Mouse (Mus musculus) urinary bladder, adult 18-20 months (tissue): ENCODE results near the gene Elmo1.
A peak's percentile ranks its signal among the peaks of the same experiment; 100 is the strongest.

Experiments used
- DNase-seq, 2 experiments: peaks; one replicate each; pipeline ENCODE4 v3.0.0; 2022; ENCODE audit warnings: low spot score in 2 of 2, mixed read lengths in 2 of 2

Elmo1 gene

GRCm38 (mm10) chr13:20090133-20090710 is at the start of gene Elmo1:
Gene Elmo1, plus strand, starts transcription at chr13:20090596.
- peak in 1 of 2 experiments; percentile 62 for DNase-seq

GRCm38 (mm10) chr13:20041169-20041830 is 49.1 kb upstream of the Elmo1 start:
- no peak for DNase-seq

- DNase-seq = no peak
Measured at GRCm38 (mm10) chr13:20042856-20043255, 47.5 kb upstream of the Elmo1 start.

- no peak for DNase-seq
Measured at GRCm38 (mm10) chr13:20045350-20045749, 45.0 kb upstream of the Elmo1 start.

- DNase-seq = no peak
Measured at GRCm38 (mm10) chr13:20045836-20046235, 44.6 kb upstream of the Elmo1 start.

- no peak for DNase-seq
Measured at GRCm38 (mm10) chr13:20046406-20046805, 44.0 kb upstream of the Elmo1 start.

- DNase-seq = no peak
Measured at GRCm38 (mm10) chr13:20047926-20048836, 42.2 kb upstream of the Elmo1 start.

GRCm38 (mm10) chr13:20048837-20049160 is 41.6 kb upstream of the Elmo1 start:
- no peak for DNase-seq

- no peak for DNase-seq
Measured at GRCm38 (mm10) chr13:20049654-20050053, 40.7 kb upstream of the Elmo1 start.

- DNase-seq = no peak
Measured at GRCm38 (mm10) chr13:20050149-20050548, 40.2 kb upstream of the Elmo1 start.

GRCm38 (mm10) chr13:20057926-20058325 is 32.5 kb upstream of the Elmo1 start:
- no peak for DNase-seq

GRCm38 (mm10) chr13:20061031-20061430 is 29.4 kb upstream of the Elmo1 start:
- DNase-seq = no peak

GRCm38 (mm10) chr13:20063331-20063730 is 27.1 kb upstream of the Elmo1 start:
- no peak for DNase-seq

GRCm38 (mm10) chr13:20072043-20072442 is 18.4 kb upstream of the Elmo1 start:
- DNase-seq = no peak

- DNase-seq = no peak
Measured at GRCm38 (mm10) chr13:20072994-20073393, 17.4 kb upstream of the Elmo1 start.

- no peak for DNase-seq
Measured at GRCm38 (mm10) chr13:20076521-20076920, 13.9 kb upstream of the Elmo1 start.

- no peak for DNase-seq
Measured at GRCm38 (mm10) chr13:20077237-20077636, 13.2 kb upstream of the Elmo1 start.

GRCm38 (mm10) chr13:20090711-20091603 is 561 bp downstream of the Elmo1 start:
- DNase-seq = peak; percentile 30 to 66

- no peak for DNase-seq
Measured at GRCm38 (mm10) chr13:20091604-20091926, 1.2 kb downstream of the Elmo1 start.

- no peak for DNase-seq
Measured at GRCm38 (mm10) chr13:20092301-20092700, 1.9 kb downstream of the Elmo1 start.

- no peak for DNase-seq
Measured at GRCm38 (mm10) chr13:20093307-20094045, 3.1 kb downstream of the Elmo1 start.
